Mouse (Mus musculus) cerebellum, postnatal 14 days (tissue): ENCODE measurements around the gene Olfr287.
A peak's percentile ranks its signal among the peaks of the same experiment; 100 is the strongest.

Source experiments
- DNase-seq, 2 experiments: peaks; one replicate each; pipeline ENCODE4 v3.0.0; 2021; ENCODE audit warnings: mixed read lengths in 2 of 2

The Olfr287 gene

GRCm38 (mm10) chr15:98167645-98168621 is 52.9 kb downstream of the Olfr287 start:
- DNase-seq = peak; percentile 89 to 93

GRCm38 (mm10) chr15:98166963-98167644 is 53.8 kb downstream of the Olfr287 start, which contains the start of gene Ccdc184:
Ccdc184 (plus strand) TSS chr15:98167158.
- no peak for DNase-seq

- DNase-seq = no peak
Measured at GRCm38 (mm10) chr15:98165525-98165924, 55.3 kb downstream of the Olfr287 start, which contains the start of gene Asb8. Asb8 (minus strand) TSS chr15:98165625.

GRCm38 (mm10) chr15:98162561-98162960 is 58.3 kb downstream of the Olfr287 start:
- DNase-seq = no peak

GRCm38 (mm10) chr15:98161026-98161805 is 59.6 kb downstream of the Olfr287 start:
- no peak for DNase-seq

- DNase-seq = no peak
Measured at GRCm38 (mm10) chr15:98157253-98157652, 63.6 kb downstream of the Olfr287 start.
